Mouse (Mus musculus) embryonic facial prominence, embryonic 15.5 days (tissue): Measurements from ENCODE around the gene Cyp2t4. TPM values are rescaled to one million over a fixed set of nuclear protein-coding genes. Genes with fewer than 3 reads are reported as not detected.
A peak's percentile ranks its signal among the peaks of the same experiment; 100 is the strongest.

Experiments
- ATAC-seq: fragments of 200-750 bp; cut with Nextera tagmentation; 2 replicates; pipeline ENCODE4 v1.8.0; 2017; ENCODE audit warnings: low read depth, moderate TSS enrichment; ENCODE audit not compliant: insufficient number of reproducible peaks, low FRiP score, low TSS enrichment
- H3K27ac ChIP-seq: fragments of 300-500 bp; sonication (generic); replicated peaks from 2 replicates; pipeline ENCODE4 v1.5.1; 2015; ENCODE audit warnings: mild to moderate bottlenecking, inconsistent platforms
- H3K27me3 ChIP-seq: fragments of 300-500 bp; sonication (generic); 2 replicates; pipeline ENCODE4 v1.6.1; 2015; ENCODE audit warnings: inconsistent platforms
- H3K36me3 ChIP-seq: fragments of 300-500 bp; sonication (generic); 2 replicates; pipeline ENCODE4 v1.6.1; 2015; ENCODE audit warnings: mild to moderate bottlenecking, inconsistent platforms
- H3K4me1 ChIP-seq: fragments of 300-500 bp; sonication (generic); 2 replicates; pipeline ENCODE4 v1.6.1; 2015; ENCODE audit warnings: inconsistent platforms
- H3K4me2 ChIP-seq: fragments of 300-500 bp; sonication (generic); replicated peaks from 2 replicates; pipeline ENCODE4 v1.6.1; 2015; ENCODE audit warnings: mild to moderate bottlenecking, inconsistent platforms
- H3K4me3 ChIP-seq: fragments of 300-500 bp; sonication (generic); replicated peaks from 2 replicates; pipeline ENCODE4 v1.5.1; 2015; ENCODE audit warnings: mild to moderate bottlenecking, inconsistent platforms
- H3K9ac ChIP-seq: fragments of 300-500 bp; sonication (generic); 2 replicates; pipeline ENCODE4 v1.6.1; 2015; ENCODE audit warnings: inconsistent platforms
- H3K9me3 ChIP-seq: fragments of 300-500 bp; sonication (generic); replicated peaks from 2 replicates; pipeline ENCODE4 v1.6.1; 2016; ENCODE audit warnings: inconsistent platforms
- WGBS: fragments of 180-500 bp; shearing (Covaris S2); methylation state at CpG from one replicate; pipeline ENCODE4 v1.1.7; 2015; 5-methylcytosine and 5-hydroxymethylcytosine counted together
- polyA plus RNA-seq: library from polyadenylated mRNA; unstranded; fragments of >200 nt; fragmentation: Nextera tagmentation; extraction: Ambion mirVana; gene quantifications from 2 replicates; pipeline ENCODE4 v1.2.1, GENCODE M21; 2015

Cyp2t4 gene
- polyA plus RNA-seq, 1 experiment from 2014 or later = 2.1 TPM

- WGBS = 89% methylated on average over 12 of the region's 12 CpGs
- Histone ChIP-seq H3K4me2 (no peak overlapping the region), H3K9me3 (no peaks in the 10 kb centered on the region), H3K27ac (no peak overlapping the region), H3K4me1 (no peaks in the 10 kb centered on the region), H3K9ac (no peak overlapping the region), H3K27me3 (no peaks in the 10 kb centered on the region), H3K4me3 (no peak overlapping the region), H3K36me3 (no peaks in the 10 kb centered on the region)
- no peak for ATAC-seq
Observed at GRCm38 (mm10) chr7:27129811-27130210, 23.7 kb upstream of the Cyp2t4 start.

- peak; percentile 40; the same call in 1 of the 2 replicates for ATAC-seq
Observed at GRCm38 (mm10) chr7:27130521-27131370, 22.8 kb upstream of the Cyp2t4 start.

GRCm38 (mm10) chr7:27131387-27131786 lies 22.1 kb upstream of the Cyp2t4 start:
- no peak overlapping the region for H3K9ac ChIP-seq
- H3K27me3 ChIP-seq = no peaks in the 10 kb centered on the region
- H3K4me1 ChIP-seq = no peaks in the 10 kb centered on the region
- no peak overlapping the region for H3K4me2 ChIP-seq
- no peaks in the 10 kb centered on the region for H3K9me3 ChIP-seq
- no peak overlapping the region for H3K4me3 ChIP-seq
- no peaks in the 10 kb centered on the region for H3K36me3 ChIP-seq
- no peak for ATAC-seq
- WGBS = 62% methylated on average over 2 of the region's 2 CpGs
- no peak overlapping the region for H3K27ac ChIP-seq

More at GRCm38 (mm10) chr7:27130521-27131370, 22.8 kb upstream of the Cyp2t4 start:
- 86% methylated on average over 22 of the region's 22 CpGs for WGBS
- H3K27me3 ChIP-seq = no peaks in the 10 kb centered on the region
- H3K27ac ChIP-seq = no peak overlapping the region
- no peaks in the 10 kb centered on the region for H3K9me3 ChIP-seq
- no peak overlapping the region for H3K9ac ChIP-seq
- no peak overlapping the region for H3K4me2 ChIP-seq
- no peaks in the 10 kb centered on the region for H3K36me3 ChIP-seq
- H3K4me1 ChIP-seq = no peaks in the 10 kb centered on the region
- no peak overlapping the region for H3K4me3 ChIP-seq

DNA sequence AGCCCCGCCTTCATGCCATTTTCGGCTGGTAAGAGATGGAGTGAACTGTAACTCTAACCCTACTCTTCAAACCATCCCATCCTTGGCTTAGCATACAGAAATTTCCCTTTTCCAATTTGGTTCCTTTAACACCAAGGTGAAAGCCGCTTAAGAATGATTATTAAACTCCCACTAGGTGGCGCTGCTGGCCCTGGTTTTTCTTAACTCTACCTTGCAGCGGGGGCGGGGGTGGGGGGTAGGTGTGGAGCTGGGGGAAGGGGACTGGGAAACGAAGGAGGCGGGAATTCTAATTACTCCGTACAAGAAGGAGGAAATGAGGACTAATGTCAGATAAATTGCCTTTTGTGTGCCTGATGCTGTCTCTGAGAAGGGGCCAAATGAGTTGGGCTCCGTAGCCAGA lies 20.9 kb upstream of the Cyp2t4 start:
- Histone ChIP-seq H3K27ac (no peak overlapping the region), H3K9me3 (no peaks in the 10 kb centered on the region), H3K27me3 (no peaks in the 10 kb centered on the region), H3K36me3 (no peaks in the 10 kb centered on the region), H3K4me3 (no peak overlapping the region), H3K9ac (no peak overlapping the region), H3K4me1 (no peaks in the 10 kb centered on the region), H3K4me2 (no peak overlapping the region; the same call in 1 of the 2 replicates)
- ATAC-seq = no peak
- 10% methylated on average over 10 of the region's 10 CpGs for WGBS

GRCm38 (mm10) chr7:27133156-27133555 lies 20.4 kb upstream of the Cyp2t4 start:
- WGBS = 66% methylated on average over 12 of the region's 12 CpGs
- Histone ChIP-seq H3K4me2 (no peak overlapping the region), H3K27ac (no peak overlapping the region), H3K4me1 (no peaks in the 10 kb centered on the region), H3K27me3 (no peaks in the 10 kb centered on the region), H3K9me3 (no peaks in the 10 kb centered on the region), H3K4me3 (no peak overlapping the region), H3K9ac (no peak overlapping the region), H3K36me3 (no peaks in the 10 kb centered on the region)
- no peak for ATAC-seq

DNA sequence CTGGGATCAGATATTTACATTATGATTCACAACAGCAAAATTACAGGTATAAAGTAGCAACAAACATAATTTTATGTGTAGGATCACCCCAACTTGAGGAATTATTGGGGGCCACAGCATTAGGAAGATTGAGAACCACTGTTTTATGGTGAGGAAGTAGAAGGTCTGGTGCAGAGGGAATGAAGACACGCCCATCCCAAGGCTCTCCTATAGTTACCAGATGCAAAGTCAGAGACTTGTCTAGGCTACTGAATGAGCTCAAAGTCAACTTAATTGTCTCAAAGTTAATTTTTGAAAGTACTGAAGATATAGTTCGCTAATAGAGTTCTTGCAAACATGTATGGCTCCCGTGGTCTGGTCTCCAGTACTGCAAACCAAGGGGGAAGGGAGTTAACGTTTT lies 19.8 kb upstream of the Cyp2t4 start:
- no peak for ATAC-seq
- no peaks in the 10 kb centered on the region for H3K27me3 ChIP-seq
- H3K9ac ChIP-seq = no peak overlapping the region
- no peak overlapping the region for H3K27ac ChIP-seq
- H3K36me3 ChIP-seq = no peaks in the 10 kb centered on the region
- H3K9me3 ChIP-seq = no peaks in the 10 kb centered on the region
- no peak overlapping the region for H3K4me3 ChIP-seq
- no peaks in the 10 kb centered on the region for H3K4me1 ChIP-seq
- no peak overlapping the region for H3K4me2 ChIP-seq
- WGBS = 77% methylated on average over 4 of the region's 4 CpGs

GRCm38 (mm10) chr7:27136410-27136996 lies 17.0 kb upstream of the Cyp2t4 start:
- Histone ChIP-seq H3K36me3 (no peaks in the 10 kb centered on the region), H3K27me3 (no peaks in the 10 kb centered on the region), H3K4me2 (no peak overlapping the region), H3K4me1 (no peaks in the 10 kb centered on the region), H3K27ac (peak overlapping the region; percentile 48; the same call in 1 of the 2 replicates), H3K9ac (no peak overlapping the region), H3K4me3 (no peak overlapping the region), H3K9me3 (0 out of 2 replicates have a peak, but pooled peaks cover 4% of the 10 kb centered on the region)
- peak; percentile 57; the same call in 1 of the 2 replicates for ATAC-seq
- 43% methylated on average over 8 of the region's 8 CpGs for WGBS

GRCm38 (mm10) chr7:27156005-27156404 lies 2.5 kb downstream of the Cyp2t4 start:
- H3K9ac ChIP-seq = no peak overlapping the region
- no peaks in the 10 kb centered on the region for H3K27me3 ChIP-seq
- 75% methylated on average over 13 of the region's 13 CpGs for WGBS
- peaks cover 20% of the 10 kb centered on the region for H3K4me1 ChIP-seq
- H3K27ac ChIP-seq = no peak overlapping the region
- no peaks in the 10 kb centered on the region for H3K9me3 ChIP-seq
- no peak overlapping the region for H3K4me3 ChIP-seq
- no peak overlapping the region for H3K4me2 ChIP-seq
- ATAC-seq = no peak
- H3K36me3 ChIP-seq = peaks cover 28% of the 10 kb centered on the region

DNA sequence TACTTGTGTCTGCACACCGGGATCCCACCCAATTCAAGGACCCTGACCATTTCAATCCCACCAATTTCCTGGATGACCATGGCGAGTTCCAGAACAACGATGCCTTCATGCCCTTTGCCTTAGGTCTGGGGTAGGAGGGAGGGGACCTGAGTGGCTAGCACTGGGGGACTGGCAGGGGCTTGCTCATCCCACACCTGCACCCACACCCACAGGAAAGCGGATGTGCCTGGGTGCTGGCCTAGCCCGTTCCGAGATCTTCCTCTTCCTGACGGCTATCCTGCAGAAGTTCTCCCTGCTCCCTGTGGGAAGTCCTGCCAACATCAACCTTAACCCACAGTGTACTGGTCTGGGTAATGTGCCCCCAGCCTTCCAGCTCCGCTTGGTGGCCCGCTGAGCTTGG lies 4.7 kb downstream of the Cyp2t4 start:
- no peak overlapping the region for H3K9ac ChIP-seq
- no peak overlapping the region for H3K4me3 ChIP-seq
- no peaks in the 10 kb centered on the region for H3K27me3 ChIP-seq
- 92% methylated on average over 9 of the region's 9 CpGs for WGBS
- H3K36me3 ChIP-seq = peaks cover 34% of the 10 kb centered on the region
- H3K27ac ChIP-seq = no peak overlapping the region
- H3K4me2 ChIP-seq = no peak overlapping the region
- peaks cover 40% of the 10 kb centered on the region for H3K4me1 ChIP-seq
- no peaks in the 10 kb centered on the region for H3K9me3 ChIP-seq
- ATAC-seq = no peak

GRCm38 (mm10) chr7:27159256-27159655 lies 5.7 kb downstream of the Cyp2t4 start:
- Histone ChIP-seq H3K4me1 (peaks cover 47% of the 10 kb centered on the region), H3K4me3 (no peak overlapping the region), H3K27me3 (no peaks in the 10 kb centered on the region), H3K9ac (no peak overlapping the region), H3K9me3 (no peaks in the 10 kb centered on the region), H3K4me2 (no peak overlapping the region), H3K36me3 (peaks cover 37% of the 10 kb centered on the region), H3K27ac (no peak overlapping the region)
- no peak for ATAC-seq
- WGBS = 95% methylated on average over 6 of the region's 6 CpGs

DNA sequence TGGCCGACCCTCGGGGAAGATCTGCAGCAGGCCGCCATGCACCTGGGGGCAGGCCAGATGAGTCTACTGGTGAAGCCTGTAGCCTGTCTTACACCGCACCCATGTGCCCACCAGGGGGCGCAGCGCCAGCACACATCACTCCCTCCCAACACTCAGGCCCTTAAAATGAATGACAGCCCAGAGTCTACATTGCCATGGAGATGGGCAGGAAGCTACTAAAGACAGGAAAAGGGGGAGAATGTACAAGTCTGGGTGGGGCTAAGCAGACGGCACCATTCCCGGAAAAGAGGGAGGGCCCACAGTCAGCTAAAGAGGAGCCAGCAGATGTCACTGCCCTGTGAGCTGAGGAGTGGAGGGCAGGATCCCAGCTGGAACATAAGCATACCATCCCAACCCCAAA lies 6.4 kb downstream of the Cyp2t4 start:
- WGBS = 14% methylated on average over 8 of the region's 8 CpGs
- Histone ChIP-seq H3K4me2 (no peak overlapping the region), H3K4me1 (peaks cover 53% of the 10 kb centered on the region), H3K27me3 (no peaks in the 10 kb centered on the region), H3K9ac (no peak overlapping the region), H3K36me3 (peaks cover 40% of the 10 kb centered on the region), H3K9me3 (no peaks in the 10 kb centered on the region), H3K4me3 (no peak overlapping the region), H3K27ac (no peak overlapping the region)
- peak; percentile 83 for ATAC-seq
